Mouse (Mus musculus): Measurements from ENCODE around the gene Gm8113. TPM values are rescaled to one million over a fixed set of nuclear protein-coding genes. Genes with fewer than 3 reads are reported as not detected.
"Not testable (repeated sequence)": the region's sequence is repeated elsewhere in the genome, so short reads cannot be mapped to it uniquely, and the experiment has no call there.

Gm8113 gene
- polyA plus RNA-seq, 1 experiment from 2014 or later, result 25.2 TPM

- H3K4me1 ChIP-seq; H3K27ac ChIP-seq; H3K36me3 ChIP-seq; H3K27me3 ChIP-seq (ENCODE audit: insufficient read depth, poor library complexity, severe bottlenecking); H3K4me3 ChIP-seq; H3K9me3 ChIP-seq; DNase-seq (ENCODE audit: low spot score): not testable (repeated sequence)
- WGBS, result 41% methylated on average over 2 of the region's 2 CpGs
These were observed 28.2 kb downstream of the Gm8113 start for GRCm38 (mm10) chr14:43953382-43953781.

GRCm38 (mm10) chr14:43955074-43955473 lies 29.9 kb downstream of the Gm8113 start:
- H3K27me3 ChIP-seq (ENCODE audit: insufficient read depth, poor library complexity, severe bottlenecking); H3K27ac ChIP-seq; H3K36me3 ChIP-seq; H3K9me3 ChIP-seq; H3K4me3 ChIP-seq; H3K4me1 ChIP-seq; DNase-seq (ENCODE audit: low spot score): not testable (repeated sequence)
- WGBS, result no CpG with 5 or more reads among the region's 1 CpGs

- H3K36me3 ChIP-seq; H3K27ac ChIP-seq; H3K4me3 ChIP-seq; H3K9me3 ChIP-seq; H3K27me3 ChIP-seq (ENCODE audit: insufficient read depth, poor library complexity, severe bottlenecking); H3K4me1 ChIP-seq; DNase-seq (ENCODE audit: low spot score): not testable (repeated sequence)
- no CpG with 5 or more reads among the region's 2 CpGs for WGBS
These were observed 31.6 kb downstream of the Gm8113 start, which contains the start of gene Ang5 for GRCm38 (mm10) chr14:43956769-43957168. TSS of gene Ang5 (plus strand) at chr14:43957069.

Other genes with a start within 250 kb of the Gm8113 start
- gene Gm8165, start 248.2 kb upstream of the Gm8113 start, polyA plus RNA-seq (2016; fragmentation: Nextera tagmentation; extraction: Ambion mirVana), result not detected in 2 replicates
- gene Gm7324, start 227.6 kb upstream of the Gm8113 start, polyA plus RNA-seq (2016; fragmentation: Nextera tagmentation; extraction: Ambion mirVana), result 0.42 and 0.90 TPM in 2 replicates
- gene Gm16506, start 197.9 kb upstream of the Gm8113 start, polyA plus RNA-seq (2016; fragmentation: Nextera tagmentation; extraction: Ambion mirVana), result not detected in 2 replicates
- 0.11 and 0.16 TPM in 2 replicates for gene Gm6526, start 177.5 kb upstream of the Gm8113 start, polyA plus RNA-seq (2016; fragmentation: Nextera tagmentation; extraction: Ambion mirVana)
- gene Gm8180, start 140.6 kb upstream of the Gm8113 start, polyA plus RNA-seq (2016; fragmentation: Nextera tagmentation; extraction: Ambion mirVana), result not detected in 2 replicates
- gene Ear1, start 49.9 kb upstream of the Gm8113 start, polyA plus RNA-seq (2016; fragmentation: Nextera tagmentation; extraction: Ambion mirVana), result not detected in 2 replicates
- not detected in 2 replicates for gene Ear10, start 1.8 kb upstream of the Gm8113 start, polyA plus RNA-seq (2016; fragmentation: Nextera tagmentation; extraction: Ambion mirVana)
- not detected in 2 replicates for gene Ang5, start 31.7 kb downstream of the Gm8113 start, polyA plus RNA-seq (2016; fragmentation: Nextera tagmentation; extraction: Ambion mirVana)
- not detected in 2 replicates for gene Ang6, start 76.9 kb downstream of the Gm8113 start, polyA plus RNA-seq (2016; fragmentation: Nextera tagmentation; extraction: Ambion mirVana)
- not detected in 2 replicates for gene Ear2, start 177.3 kb downstream of the Gm8113 start, polyA plus RNA-seq (2016; fragmentation: Nextera tagmentation; extraction: Ambion mirVana)
- not detected in 2 replicates for gene Gm3327, start 198.5 kb downstream of the Gm8113 start, polyA plus RNA-seq (2016; fragmentation: Nextera tagmentation; extraction: Ambion mirVana)